Mouse (Mus musculus): ENCODE data around the gene Aarsd1. TPM values are rescaled to one million over a fixed set of nuclear protein-coding genes. Genes with fewer than 3 reads are reported as not detected.
"Not testable (repeated sequence)": the region's sequence is repeated elsewhere in the genome, so short reads cannot be mapped to it uniquely, and the experiment has no call there.

Aarsd1 gene
- total RNA-seq, 2 experiments from 2014 or later = 29.1 to 38.1 TPM

GRCm38 (mm10) chr11:101395110-101395509 lies 22.3 kb downstream of the Aarsd1 start:
- peak; percentile 65 to 67 for DNase-seq (ENCODE audit: low spot score in 2 of 2)

GRCm38 (mm10) chr11:101381817-101382216 lies 35.6 kb downstream of the Aarsd1 start:
- DNase-seq (ENCODE audit: low spot score in 2 of 2) = no peak

GRCm38 (mm10) chr11:101378926-101379325 lies 38.5 kb downstream of the Aarsd1 start:
- DNase-seq (ENCODE audit: low spot score in 2 of 2) = no peak

GRCm38 (mm10) chr11:101378196-101378595 lies 39.2 kb downstream of the Aarsd1 start:
- not testable (repeated sequence) for DNase-seq (ENCODE audit: low spot score in 2 of 2)

GRCm38 (mm10) chr11:101374421-101374938 lies 42.9 kb downstream of the Aarsd1 start:
- DNase-seq (ENCODE audit: low spot score in 2 of 2) = no peak

DNA sequence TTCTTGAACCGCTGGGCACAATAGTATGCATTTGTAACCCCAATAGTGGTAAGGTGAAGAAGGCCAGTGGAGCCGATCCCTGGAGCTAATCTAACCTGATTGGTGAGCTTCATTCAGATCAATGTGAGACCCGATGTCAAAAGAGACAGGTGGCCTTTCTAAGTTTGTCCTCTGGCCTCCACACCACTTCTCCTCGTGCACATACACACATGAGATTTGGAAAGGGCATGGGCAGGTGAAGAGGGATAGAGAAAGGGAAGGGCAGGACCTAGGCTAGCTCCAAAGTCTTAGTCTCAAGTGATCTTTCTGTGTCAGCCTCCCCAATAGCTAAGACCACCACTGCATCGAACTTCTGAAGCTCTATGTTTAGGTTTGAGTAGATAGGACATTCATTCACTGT lies 47.3 kb downstream of the Aarsd1 start:
- no peak for DNase-seq (ENCODE audit: low spot score in 2 of 2)

- no peak for DNase-seq (ENCODE audit: low spot score in 2 of 2)
Measured at GRCm38 (mm10) chr11:101367326-101367935, 50.0 kb downstream of the Aarsd1 start, which contains the start of gene G6pc. TSS of gene G6pc (plus strand) at chr11:101367561.

- DNase-seq (ENCODE audit: low spot score in 2 of 2) = no peak
Measured at GRCm38 (mm10) chr11:101364531-101364931, 52.9 kb downstream of the Aarsd1 start.

GRCm38 (mm10) chr11:101360651-101361113 lies 56.7 kb downstream of the Aarsd1 start:
- no peak for DNase-seq (ENCODE audit: low spot score in 2 of 2)

GRCm38 (mm10) chr11:101359776-101360175 lies 57.6 kb downstream of the Aarsd1 start:
- no peak for DNase-seq (ENCODE audit: low spot score in 2 of 2)

DNA sequence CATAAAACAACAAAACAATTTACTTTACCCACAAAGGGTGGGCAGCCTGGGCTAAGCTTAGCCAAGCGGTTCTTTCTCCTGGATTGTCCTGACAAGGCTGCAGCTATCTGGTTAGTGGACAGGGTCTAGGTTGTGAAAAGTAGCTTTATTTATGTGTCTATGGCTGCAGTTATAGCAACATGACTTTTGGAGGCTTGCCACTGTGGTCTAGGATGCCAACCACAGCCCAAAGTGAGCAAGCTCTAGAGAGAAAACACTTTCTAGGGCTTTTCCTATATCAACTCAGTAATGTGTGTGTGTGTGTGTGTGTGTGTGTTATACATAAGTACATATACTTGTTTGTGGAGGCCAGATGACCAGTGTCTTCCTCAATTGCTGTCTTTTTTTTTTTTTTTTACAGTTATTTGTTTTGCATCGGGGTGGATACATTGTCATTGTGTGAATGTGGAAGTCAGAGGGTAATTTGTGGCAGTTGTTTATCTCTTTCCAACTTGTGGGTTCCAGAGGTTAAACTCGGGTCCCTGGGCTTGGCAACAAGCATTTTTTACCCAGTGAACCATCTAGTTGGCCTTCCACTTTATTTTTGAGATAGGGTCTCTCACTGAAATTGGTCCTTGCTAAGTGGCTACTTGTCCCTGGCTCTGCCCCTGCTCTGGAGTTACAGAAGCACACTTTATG lies 59.8 kb downstream of the Aarsd1 start:
- DNase-seq (ENCODE audit: low spot score in 2 of 2) = no peak

Small RNAs within 50 kb of the gene (microRNA-seq; reads per million reads assigned to microRNA genes)
- 0 to 2.8 reads per million in 2 experiments for gene Mir6929 (ENCODE audit: borderline number of aligned reads in 2 of 2)

Other genes with a start within 250 kb of the Aarsd1 start
- gene Cntnap1, start 247.1 kb downstream of the Aarsd1 start, total RNA-seq (2021) = 1 to 10 TPM; 6.4 to 7.3 TPM
- gene Plekhh3, start 246.3 kb downstream of the Aarsd1 start, total RNA-seq (2021) = 10 to 100 TPM; 24.3 to 25.6 TPM
- under 1 TPM in 1 of 2 experiments, not detected in 1; 0.51 TPM for gene Ccr10, start 242.2 kb downstream of the Aarsd1 start, total RNA-seq (2021)
- 10 to 100 TPM; 29.5 to 35.6 TPM for gene Ezh1, start 191.2 kb downstream of the Aarsd1 start, total RNA-seq (2021)
- 10 to 100 TPM; 38.3 to 41.4 TPM for gene Ramp2, start 171.6 kb downstream of the Aarsd1 start, total RNA-seq (2021)
- 100 to 1,000 TPM in 1 of 2 experiments, 10 to 100 TPM in 1; 89.3 to 113 TPM for gene Vps25, start 163.9 kb downstream of the Aarsd1 start, total RNA-seq (2021)
- 1 to 10 TPM; 4.1 to 4.6 TPM for gene Wnk4, start 157.0 kb downstream of the Aarsd1 start, total RNA-seq (2021)
- gene Cntd1, start 138.6 kb downstream of the Aarsd1 start, total RNA-seq (2021) = under 1 TPM; 0.33 to 0.99 TPM
- 10 to 100 TPM; 79.9 to 86.3 TPM for gene Coa3, start 138.5 kb downstream of the Aarsd1 start, total RNA-seq (2021)
- gene Becn1, start 115.3 kb downstream of the Aarsd1 start, total RNA-seq (2021) = 100 to 1,000 TPM; 151 to 161 TPM
- 100 to 1,000 TPM; 139 to 164 TPM for gene Psme3, start 101.4 kb downstream of the Aarsd1 start, total RNA-seq (2021)
- gene Aoc2, start 92.6 kb downstream of the Aarsd1 start, total RNA-seq (2021) = 1 to 10 TPM; 6.0 to 7.0 TPM
- gene Aoc3, start 87.0 kb downstream of the Aarsd1 start, total RNA-seq (2021) = 100 to 1,000 TPM in 1 of 2 experiments, 10 to 100 TPM in 1; 40.0 to 124 TPM
- 10 to 100 TPM; 13.0 to 27.5 TPM for gene G6pc, start 50.1 kb downstream of the Aarsd1 start, total RNA-seq (2021)
- gene Gm27029, start 7.2 kb upstream of the Aarsd1 start, total RNA-seq (2021) = 1 to 10 TPM; 2.7 to 4.7 TPM
- 10 to 100 TPM; 28.2 TPM for gene Rundc1, start 7.5 kb upstream of the Aarsd1 start, total RNA-seq (2021)
- gene Ptges3l, start 7.7 kb upstream of the Aarsd1 start, total RNA-seq (2021) = 1 to 10 TPM; 6.1 TPM
- 10 to 100 TPM; 68.8 to 83.9 TPM for gene Rpl27, start 24.7 kb upstream of the Aarsd1 start, total RNA-seq (2021)
- 10 to 100 TPM; 30.0 to 38.8 TPM for gene Ifi35, start 30.8 kb upstream of the Aarsd1 start, total RNA-seq (2021)
- gene Rnd2, start 47.4 kb upstream of the Aarsd1 start, total RNA-seq (2021) = 10 to 100 TPM in 1 of 2 experiments, 1 to 10 TPM in 1; 9.8 to 14.9 TPM
- gene Vat1, start 48.6 kb upstream of the Aarsd1 start, total RNA-seq (2021) = 100 to 1,000 TPM; 126 TPM
- gene Brca1, start 134.3 kb upstream of the Aarsd1 start, total RNA-seq (2021) = under 1 TPM; 0.80 to 0.96 TPM
- 100 to 1,000 TPM; 128 to 165 TPM for gene Nbr1, start 134.5 kb upstream of the Aarsd1 start, total RNA-seq (2021)
- 10 to 100 TPM; 13.9 to 26.8 TPM for gene Tmem106a, start 164.6 kb upstream of the Aarsd1 start, total RNA-seq (2021)
- gene Gm11634, start 181.6 kb upstream of the Aarsd1 start, total RNA-seq (2021) = not detected
- gene Rdm1, start 209.6 kb upstream of the Aarsd1 start, total RNA-seq (2021) = 10 to 100 TPM; 29.3 to 31.3 TPM
- gene Arl4d, start 247.9 kb upstream of the Aarsd1 start, total RNA-seq (2021) = 10 to 100 TPM; 11.6 to 14.3 TPM